Mouse (Mus musculus) heart, adult 9 months (tissue): ENCODE measurements around the gene Dusp12.
A peak's percentile ranks its signal among the peaks of the same experiment; 100 is the strongest.

Source experiments
- DNase-seq, 2 experiments: peaks; one replicate each; pipeline ENCODE4 v3.0.0; 2022; ENCODE audit warnings: low spot score in 2 of 2

Dusp12 gene

DNA sequence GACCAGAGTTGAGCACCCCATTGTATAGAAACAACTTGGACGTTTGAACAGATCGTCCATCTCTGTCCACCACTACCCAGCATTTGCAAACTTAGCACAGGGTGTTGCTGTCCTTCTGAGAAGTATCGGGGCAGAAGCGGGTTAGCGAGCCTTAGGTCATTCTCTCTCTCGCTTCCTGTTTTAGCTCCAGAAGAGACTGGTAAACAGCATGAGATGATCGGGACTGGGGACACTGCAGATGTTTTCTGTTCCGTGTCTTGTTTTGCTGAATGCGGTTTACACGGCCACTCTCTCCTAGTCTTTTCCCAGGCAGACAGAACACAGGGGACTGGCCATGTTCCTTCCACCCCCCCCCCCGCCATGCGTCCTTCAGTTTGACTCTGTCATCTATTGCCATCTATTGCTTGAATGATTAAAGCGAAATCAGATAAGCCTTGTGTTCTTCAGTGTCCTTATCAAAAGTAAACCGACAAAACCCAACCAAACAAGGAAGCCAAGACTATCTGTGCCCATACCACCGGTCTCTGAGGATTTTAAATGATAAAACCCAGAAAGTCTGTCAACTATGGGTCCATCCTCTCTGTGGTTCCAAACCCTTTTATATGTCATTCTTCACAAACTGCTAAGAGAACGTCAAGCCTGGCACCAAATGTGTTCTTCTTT is 13.2 kb upstream of the Dusp12 start:
- DNase-seq: peak in 1 of 2 experiments; percentile 54

DNA sequence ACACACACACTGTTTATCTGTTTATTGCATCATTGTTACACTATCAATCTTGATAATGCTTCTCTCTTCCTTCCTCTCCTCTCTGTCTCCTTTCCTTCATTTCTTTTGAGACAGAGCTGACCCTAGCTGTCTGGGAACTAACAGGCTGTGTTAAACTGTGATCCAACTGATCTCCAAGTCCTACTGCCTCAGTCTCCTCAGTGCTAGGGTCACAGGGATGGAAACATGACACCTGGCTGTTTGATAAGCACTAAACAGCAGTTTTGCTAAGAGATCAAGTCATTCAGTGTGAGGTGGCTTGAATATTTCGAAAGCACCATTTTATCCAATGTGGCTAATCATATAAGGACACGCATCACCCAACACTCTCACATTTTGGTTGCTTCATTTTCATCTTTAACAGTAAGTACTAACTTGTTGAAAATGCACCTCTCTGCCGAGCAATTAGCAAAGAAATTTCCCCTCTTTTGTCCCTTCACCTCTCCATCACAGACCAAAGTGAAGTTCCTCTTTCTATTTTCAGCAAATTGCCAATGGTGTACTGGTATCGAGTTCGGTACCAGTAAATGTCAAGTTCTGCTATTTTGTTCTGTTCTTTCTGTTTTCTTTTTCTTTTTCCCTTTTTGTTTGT is 11.4 kb upstream of the Dusp12 start:
- no peak for DNase-seq

DNA sequence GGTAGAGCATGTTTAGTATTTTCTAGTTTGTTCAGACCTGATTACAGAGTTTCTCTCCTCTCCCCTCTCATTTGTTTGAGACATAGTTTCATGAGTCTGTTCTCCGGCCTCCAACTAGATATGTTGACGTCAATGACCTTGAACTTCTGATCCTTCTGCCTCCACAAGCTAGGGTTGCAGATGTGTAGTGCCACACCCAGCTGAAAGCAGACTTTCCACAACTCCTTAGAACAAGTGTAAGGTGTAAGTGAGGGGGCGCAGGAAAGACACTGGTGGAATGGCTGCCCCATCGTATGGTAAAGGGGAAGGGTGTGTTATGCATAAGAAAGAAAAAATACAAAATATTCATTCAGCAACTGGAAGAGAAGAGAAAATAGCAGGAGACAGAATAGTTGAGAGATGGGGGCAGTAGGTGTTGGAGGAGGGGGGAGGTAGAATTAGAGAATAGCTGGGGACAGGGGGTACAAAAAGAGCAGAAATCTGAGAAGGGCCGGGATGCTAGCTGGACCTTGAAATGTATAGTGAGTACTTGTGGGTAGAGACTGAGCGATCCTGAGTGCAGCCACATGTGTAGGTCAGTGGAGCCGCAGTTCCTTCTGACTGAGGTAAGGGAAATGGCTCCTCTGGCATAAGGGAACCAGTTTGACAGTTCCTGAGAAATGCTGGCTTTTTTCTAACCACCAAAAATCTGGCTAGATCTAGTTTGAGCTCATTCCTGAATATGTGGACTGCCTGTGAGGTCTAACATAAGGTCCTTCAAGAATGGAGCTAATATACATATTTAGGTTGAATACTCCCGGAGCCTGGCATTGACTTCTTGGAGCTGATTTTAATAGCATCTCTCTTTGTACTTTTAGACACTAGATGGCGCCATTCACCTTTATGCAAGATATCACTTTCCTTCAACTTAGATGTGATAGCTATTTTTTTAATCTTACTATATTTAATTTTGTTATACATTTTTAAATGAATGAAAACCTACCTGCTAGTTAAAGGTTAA is 9.6 kb upstream of the Dusp12 start:
- no peak for DNase-seq

DNA sequence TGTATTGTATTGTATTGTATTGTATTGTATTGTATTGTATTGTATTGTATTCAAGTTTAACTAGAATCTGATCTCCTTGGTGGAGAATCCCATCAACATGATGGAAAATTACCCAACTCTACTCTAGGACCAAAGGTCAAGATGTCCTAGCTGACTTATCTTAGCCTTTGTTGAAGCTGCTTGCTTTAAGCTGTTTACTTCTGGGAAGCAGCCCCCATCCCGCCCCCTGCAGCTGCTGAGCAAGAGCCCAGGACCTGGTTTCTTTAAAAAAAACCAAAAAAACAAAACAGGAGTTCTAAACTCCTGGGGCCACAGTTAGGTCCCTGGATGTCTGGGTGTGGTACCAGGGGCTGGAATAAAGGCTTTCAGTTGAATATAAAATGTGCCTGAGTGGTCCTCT is 6.9 kb upstream of the Dusp12 start:
- no peak for DNase-seq

DNA sequence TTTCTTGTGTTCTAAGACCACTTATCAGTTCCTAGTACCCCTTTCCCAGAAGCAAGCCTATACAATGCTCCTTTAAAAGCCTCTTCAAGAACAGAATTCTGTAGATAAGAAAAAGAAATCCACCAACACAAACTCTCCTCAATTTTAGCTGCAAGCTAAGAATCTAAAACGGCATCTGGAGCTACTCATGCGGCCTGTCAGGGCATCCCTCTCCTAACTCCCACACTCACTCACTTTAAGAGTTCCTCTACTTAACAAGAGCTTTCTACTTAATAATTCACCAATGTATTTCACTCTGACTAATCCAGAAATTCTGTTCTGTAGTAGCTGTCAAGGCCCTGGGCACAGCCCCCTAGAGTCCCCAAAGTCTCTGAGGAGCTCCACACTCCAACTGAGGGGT is 6.3 kb upstream of the Dusp12 start:
- no peak for DNase-seq

DNA sequence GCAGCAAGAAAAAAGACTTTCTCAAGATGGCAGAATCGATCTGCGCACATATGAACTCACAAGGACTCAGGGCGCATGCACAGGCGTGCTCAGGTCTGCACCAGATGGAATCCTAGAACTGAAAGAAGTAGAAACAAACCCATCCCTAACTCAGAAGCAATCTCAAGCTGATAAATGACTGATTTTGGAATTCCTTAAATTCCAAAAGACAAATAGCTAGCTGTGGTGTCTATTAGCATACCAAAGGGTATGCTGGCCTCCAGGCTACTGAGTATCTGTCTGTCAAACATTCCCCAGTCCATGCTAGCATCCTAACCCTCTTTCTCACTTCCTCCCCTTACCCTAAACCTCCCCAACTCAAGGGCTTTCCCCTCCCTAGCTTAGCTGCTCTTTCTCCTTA is 4.0 kb upstream of the Dusp12 start:
- no peak for DNase-seq

DNA sequence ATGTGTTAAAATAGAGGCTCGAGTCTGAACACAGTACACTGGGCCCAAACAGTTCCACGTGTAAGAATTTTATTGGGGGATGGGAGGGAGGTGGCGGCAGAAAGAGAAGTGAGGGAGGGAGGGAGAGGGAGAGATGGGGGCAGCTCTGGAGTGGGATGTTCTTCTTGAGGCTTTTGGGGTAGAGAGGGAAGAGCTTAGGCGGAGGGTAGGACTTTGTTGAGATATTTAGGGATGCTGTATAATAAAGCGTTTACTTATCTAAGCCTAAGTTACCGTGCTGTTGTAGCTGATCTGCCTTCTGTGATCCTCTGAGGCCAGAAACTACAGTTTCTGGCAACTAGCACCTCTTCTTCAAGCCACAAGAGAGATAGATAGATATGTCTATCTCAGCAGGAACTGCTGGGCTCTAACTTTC is 711 bp upstream of the Dusp12 start:
- DNase-seq: no peak

DNA sequence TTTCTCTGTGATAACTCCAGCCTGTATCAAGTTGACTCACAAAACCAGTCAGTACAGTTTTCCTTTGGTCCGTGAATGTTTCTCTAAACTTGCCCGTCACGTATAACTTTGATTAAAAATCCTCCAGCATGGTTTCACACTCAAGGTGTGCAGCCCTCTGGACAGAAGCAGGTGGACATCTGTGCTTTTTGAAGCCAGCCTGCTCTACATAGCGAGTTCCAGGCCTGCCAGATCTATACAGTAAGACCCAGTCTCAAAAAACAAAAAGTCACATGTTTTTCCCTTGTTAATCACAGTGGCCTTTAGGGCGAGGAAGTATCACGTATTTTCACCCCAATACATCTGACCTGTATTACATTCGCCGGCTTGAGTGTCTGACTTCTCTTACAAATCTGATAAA is 950 bp downstream of the Dusp12 start:
- DNase-seq: no peak

DNA sequence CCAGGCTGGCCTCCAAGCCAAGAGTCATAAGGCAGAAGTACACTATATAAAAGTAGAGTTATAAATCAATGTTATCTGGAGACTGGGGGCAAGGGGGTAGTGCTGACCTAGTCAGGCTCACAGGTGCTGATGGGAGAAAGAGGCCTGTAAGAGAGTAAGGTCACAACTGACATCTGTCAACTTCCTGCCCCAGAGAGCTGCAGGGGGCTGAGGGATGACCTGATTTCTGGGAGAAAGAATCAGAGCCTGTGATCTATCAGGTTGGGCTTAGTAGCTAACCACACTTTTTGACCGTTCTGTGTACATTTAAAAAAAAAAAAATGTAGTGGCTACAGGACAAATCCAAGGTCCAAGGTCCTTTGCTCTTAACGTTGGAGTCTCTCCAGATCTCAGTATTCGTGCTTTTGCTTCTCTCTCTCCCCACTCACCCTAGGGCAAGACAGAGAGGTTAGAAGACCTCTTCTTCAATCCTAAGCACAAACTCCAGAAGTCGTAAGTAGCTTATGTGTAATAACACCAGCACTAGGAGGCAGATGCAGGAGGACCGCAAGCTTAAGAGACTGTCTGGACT is 2.3 kb downstream of the Dusp12 start:
- no peak for DNase-seq

DNA sequence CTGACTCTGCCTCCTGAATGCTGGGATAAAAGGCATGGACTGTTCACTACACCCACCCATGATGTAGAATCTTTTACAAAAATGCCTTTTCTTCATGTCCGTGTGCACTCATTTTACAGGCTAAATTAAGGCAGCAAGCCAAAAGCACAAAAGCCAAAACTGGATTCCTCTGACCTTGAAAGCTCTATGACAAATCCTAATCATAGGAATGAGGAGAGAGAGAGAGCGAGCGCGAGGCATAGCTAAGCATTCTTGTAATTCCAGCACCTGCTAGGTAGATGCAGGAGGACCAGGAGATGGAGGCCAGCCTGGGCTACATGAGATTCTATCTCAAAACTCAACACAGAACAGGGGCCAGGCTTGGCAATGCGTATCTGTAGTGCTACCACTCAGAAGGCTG is 8.4 kb downstream of the Dusp12 start:
- no peak for DNase-seq

DNA sequence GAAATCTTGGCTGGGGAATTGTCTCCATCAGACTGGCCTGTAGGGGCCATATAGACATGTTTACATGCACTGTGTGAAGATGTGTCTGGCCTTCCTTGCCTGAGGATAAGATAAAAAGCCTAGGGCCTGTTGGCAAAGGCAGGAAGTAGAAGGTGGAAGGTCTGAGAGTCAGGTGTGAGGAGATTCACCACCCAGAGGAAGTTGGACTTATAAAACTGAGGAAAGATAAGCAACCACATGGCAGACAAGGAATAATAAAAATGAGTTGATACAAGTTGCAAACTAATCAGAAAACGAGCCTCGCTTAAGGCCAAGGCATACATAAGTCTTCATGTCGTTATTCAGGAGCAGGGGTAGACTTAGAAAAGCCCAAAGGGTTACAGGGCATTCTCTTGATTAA is 9.7 kb downstream of the Dusp12 start:
- DNase-seq: no peak

DNA sequence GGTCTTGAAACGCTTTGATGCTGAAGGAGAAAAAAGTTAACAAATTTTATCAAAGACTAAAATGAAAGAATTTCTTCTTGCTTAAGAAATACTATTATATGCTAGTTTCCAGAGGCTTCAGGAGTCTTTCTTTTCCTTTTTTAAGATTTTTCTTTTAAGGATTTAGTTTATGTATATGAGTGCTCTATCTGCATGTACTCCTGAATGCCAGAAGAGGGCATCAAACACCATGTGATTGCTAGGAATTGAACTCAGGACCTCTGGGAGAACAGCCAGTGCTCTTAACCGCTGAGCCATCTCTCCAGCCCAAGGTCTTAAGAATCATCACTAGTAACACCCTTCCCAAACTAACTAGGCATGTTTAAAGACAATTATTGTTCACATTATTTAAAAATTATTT is 13.4 kb downstream of the Dusp12 start:
- DNase-seq: no peak

DNA sequence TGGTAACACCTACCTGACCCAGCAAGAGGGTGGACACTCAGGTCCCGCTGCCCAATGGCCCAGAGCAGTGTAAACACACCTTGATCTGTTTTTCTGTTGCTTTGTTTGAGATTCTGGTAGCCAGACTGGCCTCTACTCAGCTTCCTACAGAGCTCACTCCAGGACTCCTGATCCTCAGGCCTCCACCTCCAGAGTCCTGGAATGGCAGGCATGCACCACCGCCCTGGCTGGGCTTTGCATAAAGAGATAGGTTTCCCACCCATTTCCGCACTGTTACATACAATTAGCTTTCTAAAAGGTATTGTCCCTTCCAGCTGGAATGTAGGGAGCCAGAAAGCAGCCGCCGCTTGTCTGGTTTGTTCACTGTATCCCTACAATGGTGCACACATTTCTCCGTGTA is 13.9 kb downstream of the Dusp12 start:
- DNase-seq: no peak

DNA sequence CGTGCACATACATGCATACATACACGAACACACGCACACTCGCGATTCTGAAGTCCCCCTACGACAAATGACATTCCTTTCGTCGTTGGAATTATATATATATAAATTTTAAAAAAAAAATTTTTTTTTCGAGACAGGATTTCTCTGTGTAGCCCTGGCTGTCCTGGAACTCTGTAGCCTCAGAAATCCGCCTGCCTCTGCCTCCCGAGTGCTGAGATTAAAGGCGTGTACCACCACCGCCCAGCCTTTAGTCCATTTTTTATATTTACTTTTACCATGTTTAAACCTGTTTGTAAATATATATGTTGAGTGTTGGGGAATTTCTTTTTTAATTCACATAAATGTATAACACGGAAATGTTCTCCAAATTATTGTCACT is 16.4 kb downstream of the Dusp12 start:
- no peak for DNase-seq

DNA sequence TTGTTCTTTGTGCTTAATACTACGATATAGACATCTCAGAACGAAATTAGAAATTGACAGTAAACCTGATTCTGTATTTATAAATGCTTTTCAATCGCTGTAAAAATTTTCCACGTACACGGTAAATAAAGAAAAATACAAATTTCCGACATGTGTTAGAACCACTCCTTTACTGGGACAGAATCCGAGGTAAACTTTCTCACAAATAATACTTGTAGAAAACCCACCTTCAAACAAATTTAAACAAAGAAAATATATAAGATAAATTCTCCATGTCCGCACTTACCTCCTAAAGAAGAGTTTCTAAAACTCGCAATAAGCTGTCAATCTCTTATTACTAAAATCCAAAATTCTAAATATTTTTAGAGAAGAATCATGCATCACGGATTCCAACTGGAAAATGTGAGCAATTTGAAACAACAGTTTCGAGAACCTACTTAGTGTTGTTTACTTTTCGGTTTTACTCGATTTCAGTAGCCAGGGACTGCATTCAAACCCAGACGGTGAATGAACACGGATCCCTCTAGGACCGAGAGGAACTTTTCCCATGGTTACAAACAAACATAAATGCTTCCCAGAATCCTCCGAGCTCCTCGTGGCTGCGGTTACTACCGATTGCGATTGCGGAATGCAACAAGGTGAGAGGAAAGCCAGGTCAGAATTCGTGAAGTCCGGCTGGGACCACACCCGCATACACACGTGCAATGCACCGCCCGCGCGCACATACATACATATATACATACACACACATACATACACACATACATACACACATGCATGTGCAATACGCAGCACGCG is 17.0 kb downstream of the Dusp12 start:
- DNase-seq: peak; percentile 74 to 83

DNA sequence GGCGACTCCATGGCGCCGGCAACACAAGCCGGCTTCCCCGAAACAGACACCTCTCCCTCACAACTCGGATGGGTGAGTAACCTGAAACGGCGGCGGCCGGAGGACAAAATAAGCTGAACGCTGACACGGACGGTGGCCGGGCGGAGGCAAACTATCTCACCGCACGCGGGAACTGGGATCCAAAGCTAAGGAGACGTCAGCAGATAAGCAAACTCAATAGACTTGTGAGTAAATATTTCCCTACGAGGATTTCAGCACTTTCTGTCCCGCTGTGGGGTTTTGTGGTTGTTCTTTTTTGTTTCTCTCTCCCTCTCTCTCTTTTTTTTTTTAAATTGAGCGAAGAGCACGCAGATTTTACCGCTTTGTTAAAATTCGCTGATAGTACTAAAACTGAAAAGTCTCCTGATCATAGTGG is 17.6 kb downstream of the Dusp12 start, which contains the start of gene Atf6:
Gene Atf6 (minus strand): TSS at position 81 of the 415 bp plus-strand sequence.
- peak; percentile 94 to 95 for DNase-seq

DNA sequence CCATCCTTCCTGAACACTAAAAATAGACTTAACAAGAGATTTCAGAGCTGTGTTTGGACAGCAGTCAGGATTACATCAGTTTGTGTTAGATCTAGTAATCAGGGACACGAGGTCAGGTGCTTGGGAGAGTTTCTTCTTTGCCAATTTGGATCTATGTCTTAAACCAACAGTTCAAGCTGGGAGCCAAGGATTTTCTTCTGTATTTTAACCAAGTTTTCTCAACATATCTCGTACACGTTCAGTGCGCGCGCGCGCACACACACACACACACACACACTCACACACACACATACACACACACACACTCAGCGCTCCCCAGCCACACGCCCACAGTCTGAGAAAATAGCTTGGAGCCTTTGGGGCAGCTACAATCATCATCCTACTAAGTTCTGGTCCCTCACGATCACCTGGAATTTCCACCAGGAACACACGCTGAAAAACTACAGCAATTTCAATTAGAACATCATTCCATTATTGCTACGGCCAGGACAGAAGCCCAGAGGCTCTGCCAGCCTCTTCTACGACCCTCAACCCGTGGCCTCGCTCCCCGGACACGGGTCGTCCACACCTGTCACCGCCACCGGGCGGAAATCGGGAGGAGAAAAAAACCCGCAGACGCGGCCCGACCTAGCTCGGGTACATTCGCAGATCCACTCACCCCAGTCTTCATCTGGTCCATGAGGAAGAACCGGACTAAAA is 18.2 kb downstream of the Dusp12 start:
- peak in 1 of 2 experiments; percentile 40 for DNase-seq

DNA sequence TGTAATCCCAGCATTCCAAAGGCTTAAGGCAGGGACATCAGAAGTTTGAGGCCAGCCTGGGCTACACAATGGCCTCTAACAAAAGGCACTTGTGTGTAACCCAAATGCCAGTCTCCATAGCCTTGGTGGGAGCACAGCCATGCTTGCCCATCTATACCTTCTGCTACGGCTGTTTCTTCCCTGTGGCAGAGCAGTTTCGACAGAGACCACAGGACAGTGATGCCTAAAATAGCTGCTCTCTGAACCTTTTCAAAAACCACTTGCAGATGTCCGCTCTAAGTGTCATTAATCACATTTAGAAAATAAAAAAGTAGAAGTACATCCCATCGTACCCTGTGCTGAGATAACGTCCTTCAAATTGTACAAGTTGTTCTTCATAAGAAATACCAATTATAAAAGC is 19.9 kb downstream of the Dusp12 start:
- DNase-seq: no peak

DNA sequence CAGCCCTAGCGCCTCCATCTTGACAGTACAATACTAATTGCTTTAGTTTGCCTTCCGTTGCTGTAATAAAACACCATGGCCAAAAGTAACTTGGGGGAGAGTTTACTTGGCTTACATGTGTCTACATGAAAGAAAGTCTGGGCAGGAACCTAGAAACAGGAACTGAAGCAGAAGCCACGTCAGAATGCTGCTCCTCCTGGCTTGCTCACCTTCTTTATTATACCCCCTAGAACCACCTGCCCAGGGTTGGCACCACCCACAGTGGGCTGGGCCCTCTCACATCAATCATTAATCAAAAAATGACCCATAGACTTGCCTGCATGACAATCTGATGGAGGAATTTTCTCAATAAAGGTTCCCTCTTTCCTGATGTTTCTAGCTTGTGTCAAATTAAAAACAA is 20.6 kb downstream of the Dusp12 start:
- no peak for DNase-seq

DNA sequence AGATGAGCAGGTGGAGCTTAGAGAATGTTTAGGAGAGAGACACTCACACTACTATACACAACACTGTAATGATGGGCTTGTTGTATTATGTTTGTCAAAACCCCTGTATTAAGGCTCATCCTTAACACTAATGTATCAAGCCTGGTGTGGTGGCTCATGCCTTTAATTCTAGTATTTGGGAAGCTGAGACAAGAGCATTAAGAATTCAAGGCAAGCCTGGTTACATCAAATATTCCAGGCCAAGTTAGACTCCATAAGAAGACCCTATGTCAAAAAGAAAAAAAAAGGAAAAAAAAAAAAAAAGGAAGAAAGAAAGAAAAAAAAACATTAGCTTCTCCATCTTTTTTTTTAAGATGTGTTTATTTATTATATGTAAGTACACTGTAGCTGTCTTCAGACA is 21.1 kb downstream of the Dusp12 start:
- no peak for DNase-seq

DNA sequence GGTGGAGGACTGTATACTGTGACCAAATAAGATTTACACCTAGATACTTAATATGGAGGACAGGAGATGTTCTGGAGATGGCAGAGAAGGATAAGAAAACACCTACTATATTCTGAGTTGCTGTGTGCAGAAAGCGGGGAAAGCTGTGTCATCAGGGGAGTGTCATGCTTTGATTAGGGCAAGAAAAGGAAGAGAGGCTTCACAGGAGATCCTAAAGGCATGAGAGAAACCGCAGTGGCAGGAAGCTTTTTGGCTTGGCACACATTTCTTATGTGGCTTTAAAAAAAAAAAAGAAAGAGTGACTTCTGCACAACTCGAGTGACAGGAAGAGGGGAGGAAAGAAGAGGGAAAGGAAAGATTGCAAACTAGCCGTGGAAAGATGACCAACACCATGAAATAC is 22.3 kb downstream of the Dusp12 start:
- no peak for DNase-seq
